Mouse (Mus musculus) heart, postnatal 0 days (tissue): ENCODE data around the gene Bcor.

Source experiments
- CTCF ChIP-seq: IDR thresholded peaks from 2 replicates; pipeline ENCODE4 v1.5.1; 2016; ENCODE audit warnings: antibody characterized with exemption, control low read depth, low read depth
- EP300 ChIP-seq: IDR thresholded peaks from 2 replicates; pipeline ENCODE4 v1.6.1; 2016; ENCODE audit warnings: antibody characterized with exemption, low read depth

DNA sequence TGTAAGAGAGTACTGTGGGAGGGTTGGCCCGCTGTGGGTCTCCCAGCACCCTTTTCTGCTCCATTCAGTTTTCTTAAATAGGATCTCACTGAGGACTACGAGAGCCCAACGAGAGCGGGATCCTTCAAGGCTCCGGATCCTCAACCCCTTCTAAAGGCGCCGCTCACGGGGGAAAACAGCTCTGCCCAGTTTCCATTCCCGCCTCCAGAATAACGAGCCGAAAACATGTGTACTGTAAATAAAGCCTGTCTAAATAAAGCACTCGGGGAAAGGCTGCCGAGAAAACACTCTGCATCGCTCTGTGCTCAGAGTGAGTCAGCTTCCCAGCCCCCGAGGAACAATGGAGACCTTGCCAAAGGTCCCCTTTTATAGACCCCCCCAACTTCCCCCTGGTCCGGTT lies 155.7 kb downstream of the Bcor start:
- TF ChIP-seq CTCF (no peak), EP300 (no peak)
